Mouse (Mus musculus) erythroblast, embryonic 14.5 days (primary cell): ENCODE results near the gene Miip. TPM values are rescaled to one million over a fixed set of nuclear protein-coding genes. Genes with fewer than 3 reads are reported as not detected.

Source experiments
- H3K27me3 ChIP-seq: 2 replicates; pipeline ENCODE4 v1.6.1; 2012; ENCODE audit warnings: inconsistent platforms; ENCODE audit not compliant: control insufficient read depth
- H3K36me3 ChIP-seq: 2 replicates; pipeline ENCODE4 v1.6.1; 2012; ENCODE audit warnings: mild to moderate bottlenecking, inconsistent platforms; ENCODE audit not compliant: control insufficient read depth
- H3K4me1 ChIP-seq: 2 replicates; pipeline ENCODE4 v1.6.1; 2012; ENCODE audit warnings: inconsistent platforms; ENCODE audit not compliant: control insufficient read depth
- H3K4me3 ChIP-seq: replicated peaks from 2 replicates; pipeline ENCODE3; 2012; ENCODE audit warnings: moderate library complexity, mild to moderate bottlenecking, inconsistent platforms
- H3K9me3 ChIP-seq: 2 replicates; pipeline ENCODE4 v1.6.1; 2012; ENCODE audit warnings: low read length, inconsistent platforms, mixed read lengths; ENCODE audit not compliant: control insufficient read depth
- GATA1 ChIP-seq: IDR thresholded peaks from 2 replicates; pipeline ENCODE4 v1.6.1; 2012; ENCODE audit warnings: low read length, inconsistent platforms, mixed read lengths
- TAL1 ChIP-seq: IDR thresholded peaks from 3 replicates; pipeline ENCODE4 v1.6.1; 2012; ENCODE audit warnings: low read length, inconsistent platforms, mixed read lengths
- polyA plus RNA-seq: library from polyadenylated mRNA; stranded (reverse); fragments of >175 nt; gene quantifications from 2 replicates; pipeline ENCODE4 v1.2.3, GENCODE M21; 2012

The Miip gene
- polyA plus RNA-seq, 1 experiment: 9.4 TPM

- Histone ChIP-seq H3K4me3 (no peak overlapping the region), H3K4me1 (peaks cover 7% of the 10 kb centered on the region), H3K36me3 (peaks cover 88% of the 10 kb centered on the region), H3K9me3 (no peaks in the 10 kb centered on the region), H3K27me3 (no peaks in the 10 kb centered on the region)
- no peak for TF ChIP-seq GATA1
- TF ChIP-seq TAL1: no peak
These were observed 27.8 kb upstream of the Miip start for GRCm38 (mm10) chr4:147896411-147896810.

- peaks cover 6% of the 10 kb centered on the region for H3K4me1 ChIP-seq
These were observed 27.3 kb upstream of the Miip start for GRCm38 (mm10) chr4:147895815-147896330.

GRCm38 (mm10) chr4:147890341-147890740 lies 21.7 kb upstream of the Miip start:
- no peak overlapping the region for H3K4me3 ChIP-seq
- no peaks in the 10 kb centered on the region for H3K4me1 ChIP-seq
- H3K9me3 ChIP-seq: no peaks in the 10 kb centered on the region
- TF ChIP-seq GATA1 (no peak), TAL1 (no peak)
- H3K36me3 ChIP-seq: peaks cover 80% of the 10 kb centered on the region
- H3K27me3 ChIP-seq: no peaks in the 10 kb centered on the region

More at GRCm38 (mm10) chr4:147895815-147896330, 27.3 kb upstream of the Miip start:
- H3K27me3 ChIP-seq: no peaks in the 10 kb centered on the region
- no peaks in the 10 kb centered on the region for H3K9me3 ChIP-seq
- no peak overlapping the region for H3K4me3 ChIP-seq
- TF ChIP-seq TAL1: no peak
- TF ChIP-seq GATA1: no peak
- H3K36me3 ChIP-seq: peaks cover 90% of the 10 kb centered on the region

GRCm38 (mm10) chr4:147888237-147888636 lies 19.6 kb upstream of the Miip start:
- Histone ChIP-seq H3K27me3 (no peaks in the 10 kb centered on the region), H3K9me3 (no peaks in the 10 kb centered on the region), H3K4me3 (no peak overlapping the region), H3K36me3 (peaks cover 86% of the 10 kb centered on the region), H3K4me1 (no peaks in the 10 kb centered on the region)
- TF ChIP-seq TAL1 (no peak), GATA1 (no peak)

GRCm38 (mm10) chr4:147887277-147887676 lies 18.7 kb upstream of the Miip start:
- Histone ChIP-seq H3K36me3 (peaks cover 88% of the 10 kb centered on the region), H3K9me3 (no peaks in the 10 kb centered on the region)
- TF ChIP-seq TAL1: no peak

GRCm38 (mm10) chr4:147886158-147886557 lies 17.5 kb upstream of the Miip start:
- Histone ChIP-seq H3K4me1 (no peaks in the 10 kb centered on the region), H3K36me3 (peaks cover 89% of the 10 kb centered on the region)
- TF ChIP-seq TAL1: no peak
- TF ChIP-seq GATA1: no peak

More at GRCm38 (mm10) chr4:147887277-147887676, 18.7 kb upstream of the Miip start:
- Histone ChIP-seq H3K4me3 (no peak overlapping the region), H3K27me3 (no peaks in the 10 kb centered on the region), H3K4me1 (no peaks in the 10 kb centered on the region)

GRCm38 (mm10) chr4:147884138-147884537 lies 15.5 kb upstream of the Miip start:
- Histone ChIP-seq H3K27me3 (no peaks in the 10 kb centered on the region), H3K4me1 (no peaks in the 10 kb centered on the region), H3K36me3 (peaks cover 90% of the 10 kb centered on the region), H3K9me3 (no peaks in the 10 kb centered on the region), H3K4me3 (no peak overlapping the region)
- TF ChIP-seq TAL1 (no peak), GATA1 (no peak)

More at GRCm38 (mm10) chr4:147886158-147886557, 17.5 kb upstream of the Miip start:
- H3K9me3 ChIP-seq: no peaks in the 10 kb centered on the region
- H3K4me3 ChIP-seq: no peak overlapping the region
- H3K27me3 ChIP-seq: no peaks in the 10 kb centered on the region

- Histone ChIP-seq H3K4me1 (no peaks in the 10 kb centered on the region), H3K9me3 (no peaks in the 10 kb centered on the region), H3K27me3 (no peaks in the 10 kb centered on the region), H3K36me3 (peaks cover 94% of the 10 kb centered on the region), H3K4me3 (no peak overlapping the region)
- no peak for TF ChIP-seq GATA1
- no peak for TF ChIP-seq TAL1
These were observed 14.4 kb upstream of the Miip start for GRCm38 (mm10) chr4:147883041-147883440.

GRCm38 (mm10) chr4:147881792-147882191 lies 13.2 kb upstream of the Miip start:
- Histone ChIP-seq H3K4me3 (no peak overlapping the region), H3K9me3 (no peaks in the 10 kb centered on the region), H3K27me3 (no peaks in the 10 kb centered on the region), H3K4me1 (no peaks in the 10 kb centered on the region), H3K36me3 (peaks cover 90% of the 10 kb centered on the region)
- TF ChIP-seq GATA1 (no peak), TAL1 (no peak)

- TF ChIP-seq TAL1 (no peak), GATA1 (no peak)
- no peaks in the 10 kb centered on the region for H3K9me3 ChIP-seq
- H3K4me1 ChIP-seq: peaks cover 2% of the 10 kb centered on the region
- peaks cover 92% of the 10 kb centered on the region for H3K36me3 ChIP-seq
- no peaks in the 10 kb centered on the region for H3K27me3 ChIP-seq
- H3K4me3 ChIP-seq: no peak overlapping the region
These were observed 11.2 kb upstream of the Miip start for GRCm38 (mm10) chr4:147879865-147880264.
